Mouse (Mus musculus) mouse trophoblast stem cell (cell line): ENCODE measurements around the gene Prdm4.

Source experiments
- in situ Hi-C, 2 experiments: fragments of 300-500 bp; cut with MseI, MboI; formaldehyde crosslinking; loops; 2 replicates in 1 of 2; 3 replicates in 1 of 2; pipeline ENCODE4 v1.15.1; 2025

Prdm4 gene

DNA sequence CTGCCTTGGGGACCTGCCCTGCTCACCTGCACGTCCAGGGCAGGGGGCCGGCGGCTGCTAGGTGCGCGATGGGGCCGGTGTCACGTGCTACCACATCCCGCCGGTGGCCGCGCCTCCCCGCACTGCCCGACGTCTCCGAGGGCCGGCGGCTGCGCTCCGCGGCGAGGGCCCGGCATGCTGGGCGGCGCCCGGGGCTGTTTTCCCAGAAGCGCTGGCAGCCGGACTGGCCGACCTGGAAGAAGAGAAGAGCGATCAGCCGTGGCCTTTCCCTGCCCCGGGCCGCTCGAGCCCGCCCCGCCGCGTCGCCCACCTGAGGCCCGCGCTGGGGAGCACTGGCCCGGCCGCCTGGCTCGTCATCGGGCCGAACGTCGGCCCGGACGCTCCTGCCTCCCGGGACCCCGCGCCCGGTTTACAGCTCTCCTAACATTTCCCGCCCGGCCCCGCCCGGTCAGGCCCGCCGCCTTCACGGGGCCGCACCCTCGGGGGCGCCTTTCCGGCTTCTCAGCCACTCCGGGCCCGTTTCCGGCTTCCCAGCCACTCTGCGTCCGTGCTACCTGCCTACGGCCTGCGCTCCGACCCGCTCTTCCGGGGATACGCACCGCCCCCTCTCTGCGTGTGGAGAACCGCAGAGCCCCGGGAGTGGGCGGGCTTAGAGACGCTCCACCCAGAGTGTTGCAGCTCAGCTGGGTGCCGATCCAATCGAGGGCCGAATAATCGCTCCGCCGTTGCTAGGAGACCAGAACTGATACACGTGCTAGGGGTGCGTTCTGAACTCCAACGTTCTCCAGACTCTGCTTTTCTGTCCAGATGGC lies at the start of gene Prdm4:
Prdm4 (minus strand) TSS at position 645 of the 812 bp plus-strand sequence.
- in situ Hi-C loops = no loop called here

DNA sequence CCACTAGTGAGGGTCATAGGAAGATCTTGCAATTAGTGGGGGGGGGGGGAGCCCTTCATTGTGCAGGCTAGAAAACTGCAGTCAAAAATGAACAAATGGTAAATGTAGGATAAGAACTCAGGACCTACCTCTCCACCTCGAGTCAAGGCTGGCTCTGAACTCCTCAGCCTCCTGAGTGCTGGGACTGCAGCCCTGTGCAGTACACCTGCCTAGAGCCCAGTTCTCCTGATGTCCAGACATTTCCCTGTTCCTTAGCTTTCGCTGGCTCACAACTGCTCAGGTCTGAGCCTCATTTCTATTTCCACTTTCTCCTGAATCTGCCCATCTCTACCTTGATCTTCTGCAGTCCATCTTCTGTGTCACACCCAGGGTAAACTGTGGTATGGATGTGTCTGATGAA lies 49.5 kb upstream of the Prdm4 start:
- in situ Hi-C loops = loop anchor here (10.0 to 25.0 kb wide), 2 partner anchors 328 to 496 kb away; no protein-coding TSS in a partner anchor

DNA sequence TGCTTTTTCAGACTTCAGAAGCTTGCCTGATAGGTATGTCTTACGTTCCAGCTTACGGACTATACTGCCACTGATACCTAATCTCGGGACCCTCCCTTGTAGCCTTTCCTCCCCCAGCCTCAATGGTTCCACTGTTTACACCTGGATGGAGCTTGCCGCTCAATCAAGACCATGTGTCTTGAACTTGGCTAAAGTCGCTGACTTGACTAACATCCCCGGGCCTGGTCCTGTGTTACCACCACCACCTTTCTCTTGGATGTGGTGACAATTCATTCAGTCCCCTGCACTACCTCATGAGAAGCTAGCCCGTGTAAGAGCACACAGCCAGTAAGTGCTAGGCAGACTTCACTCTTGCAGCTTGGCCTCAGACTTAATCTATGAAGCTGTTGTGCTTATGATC lies 47.4 kb upstream of the Prdm4 start:
- in situ Hi-C loops = loop anchor here (10.0 to 25.0 kb wide), 2 partner anchors 330 to 498 kb away; no protein-coding TSS in a partner anchor

DNA sequence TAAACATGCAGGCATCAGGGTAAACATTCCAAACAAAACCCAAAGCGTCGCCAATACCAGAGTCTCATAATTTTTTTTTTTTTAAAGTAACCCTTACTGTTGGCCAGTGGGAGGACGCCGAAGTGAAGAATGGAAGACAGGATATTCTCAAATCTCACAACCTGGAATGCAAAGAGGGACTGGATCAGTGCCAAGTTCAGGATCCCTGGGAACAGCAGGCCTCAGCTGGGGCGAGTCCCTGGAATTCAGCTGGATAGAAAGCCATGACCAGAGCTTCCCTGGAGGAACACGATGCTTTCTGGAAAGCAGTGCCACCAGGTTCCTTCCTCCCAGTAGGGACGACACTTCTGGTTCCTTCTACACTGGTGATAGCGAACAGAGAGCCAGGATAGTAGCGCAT lies 46.0 kb upstream of the Prdm4 start:
- in situ Hi-C loops = loop anchor here (10.0 to 25.0 kb wide), 2 partner anchors 332 to 499 kb away; no protein-coding TSS in a partner anchor

DNA sequence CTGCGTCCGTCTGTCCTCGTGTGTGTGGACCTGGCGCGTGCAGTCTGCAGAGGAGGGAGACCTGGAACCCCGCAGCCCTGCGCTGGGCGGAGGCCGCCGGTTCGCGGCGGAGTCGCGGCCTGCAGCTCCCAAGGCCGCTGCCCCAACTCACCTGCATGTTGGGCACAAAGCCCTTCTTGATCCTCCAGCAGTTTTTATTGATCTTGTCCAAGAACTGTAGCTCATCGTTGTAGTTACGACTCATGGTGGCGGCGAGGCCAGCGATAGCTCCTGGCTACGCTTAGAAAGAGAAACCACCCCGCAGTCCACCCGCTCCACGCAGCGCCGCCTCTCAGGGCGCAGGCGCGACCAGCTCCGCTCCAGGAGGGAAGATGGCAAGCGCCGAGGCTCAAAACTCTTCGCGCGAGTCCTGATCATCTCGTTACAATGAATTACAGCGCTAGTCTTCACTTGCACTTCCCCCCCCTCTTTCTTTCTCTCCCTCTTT lies 40.6 kb upstream of the Prdm4 start, which contains the start of gene Rtcb:
Rtcb (minus strand) TSS at position 360 of the 487 bp plus-strand sequence.
- in situ Hi-C loops = loop anchor here in 1 of 2 experiments (25.0 kb wide), 1 partner anchor 505 kb away; no protein-coding TSS in a partner anchor

DNA sequence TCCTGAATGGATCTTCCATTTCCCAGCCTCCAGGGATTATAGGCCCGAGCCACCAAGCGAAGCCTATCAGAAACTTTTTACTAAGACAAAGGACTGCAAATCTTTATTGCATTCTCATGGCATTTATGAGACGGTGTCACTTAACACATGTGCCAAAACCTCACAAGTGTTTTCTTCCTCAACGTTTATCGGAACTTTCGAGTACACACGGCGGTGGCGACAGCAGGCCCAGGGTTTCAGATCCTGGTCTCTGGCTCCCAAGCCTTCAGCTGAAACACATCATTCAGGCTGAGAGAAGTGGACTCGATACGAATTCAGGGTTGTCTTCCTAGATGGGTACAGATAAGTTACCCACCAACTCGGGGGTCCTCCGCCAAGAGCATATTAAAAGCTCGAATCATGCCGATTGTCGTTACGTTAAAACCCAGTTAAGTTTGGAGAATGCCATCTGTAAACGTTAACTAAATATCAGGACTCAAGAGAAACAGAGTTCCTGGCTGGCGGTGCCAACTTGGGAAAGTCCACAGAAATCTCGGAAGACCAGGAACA lies 40.0 kb upstream of the Prdm4 start:
- in situ Hi-C loops = loop anchor here in 1 of 2 experiments (25.0 kb wide), 1 partner anchor 505 kb away; no protein-coding TSS in a partner anchor

DNA sequence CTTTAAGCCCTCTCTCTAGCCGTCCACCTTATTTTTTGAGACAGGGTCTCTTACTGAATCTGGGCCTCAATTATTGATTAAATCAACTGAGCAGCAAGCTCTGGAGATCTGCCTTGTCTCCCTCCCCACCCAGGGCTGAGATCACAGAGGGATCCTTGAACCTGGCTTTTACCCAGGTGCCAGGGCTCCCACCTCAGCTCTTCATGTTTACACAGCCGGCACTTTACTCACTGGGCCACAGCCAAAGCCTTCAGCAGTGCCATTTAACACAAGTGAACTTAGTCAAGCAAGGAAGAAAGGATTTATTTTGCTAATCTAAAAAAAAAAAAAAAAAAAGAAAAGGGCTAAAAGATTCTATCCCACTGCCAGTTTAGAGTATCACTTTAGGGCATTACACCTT lies 37.5 kb upstream of the Prdm4 start:
- in situ Hi-C loops = loop anchor here in 1 of 2 experiments (25.0 kb wide), 1 partner anchor 508 kb away; no protein-coding TSS in a partner anchor

DNA sequence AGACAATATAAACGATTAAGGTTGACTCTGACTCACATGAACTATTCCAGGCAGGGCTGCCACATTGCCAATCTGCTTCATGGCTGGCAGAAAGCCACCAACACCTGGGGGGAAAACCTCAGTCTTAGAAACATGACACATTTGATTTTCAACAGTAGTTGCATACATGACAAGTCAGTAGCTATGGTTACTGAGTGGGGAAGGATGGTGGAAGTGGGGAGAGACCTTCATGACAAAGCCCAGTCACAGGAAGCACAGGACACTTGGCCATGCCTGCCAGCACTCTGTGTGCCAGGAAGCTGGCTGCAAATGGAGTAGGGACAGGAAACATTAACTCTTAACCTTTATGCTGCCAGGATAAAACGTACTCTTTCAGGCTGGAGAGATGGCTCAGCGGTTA lies 36.5 kb upstream of the Prdm4 start:
- in situ Hi-C loops = loop anchor here in 1 of 2 experiments (25.0 kb wide), 1 partner anchor 509 kb away; no protein-coding TSS in a partner anchor

DNA sequence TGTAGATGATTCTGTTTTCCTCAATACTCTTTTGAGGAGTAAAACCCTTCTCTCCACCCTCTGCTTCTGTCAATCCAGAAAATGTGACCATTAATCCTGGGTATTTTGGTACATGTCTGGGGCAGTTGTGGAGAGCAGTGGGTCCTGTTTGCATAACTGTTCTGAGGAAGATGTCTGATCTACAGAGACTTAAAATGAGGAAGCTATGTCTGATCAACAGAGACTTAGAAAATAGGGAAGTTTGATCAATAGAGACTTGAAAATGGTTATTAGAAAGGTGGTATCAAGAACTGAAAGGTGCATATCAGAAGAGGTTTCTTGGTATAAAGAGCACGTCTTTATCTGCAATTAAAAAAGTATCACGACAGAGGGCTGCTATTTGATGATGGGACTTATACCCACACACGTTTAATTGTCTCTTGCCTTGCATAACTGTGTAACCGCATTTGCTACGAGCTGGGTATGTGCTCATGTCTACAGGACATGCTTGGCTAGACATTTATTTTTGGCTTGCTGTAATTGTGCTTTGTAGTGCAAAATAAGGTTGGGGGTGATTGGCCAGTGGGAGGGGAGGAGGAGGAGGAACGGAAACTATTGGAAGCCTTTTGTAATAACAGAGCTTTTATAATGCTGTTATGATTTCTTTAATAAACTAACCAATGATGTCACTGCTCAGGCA lies 35.0 kb upstream of the Prdm4 start:
- in situ Hi-C loops = loop anchor here in 1 of 2 experiments (25.0 kb wide), 1 partner anchor 510 kb away; no protein-coding TSS in a partner anchor

DNA sequence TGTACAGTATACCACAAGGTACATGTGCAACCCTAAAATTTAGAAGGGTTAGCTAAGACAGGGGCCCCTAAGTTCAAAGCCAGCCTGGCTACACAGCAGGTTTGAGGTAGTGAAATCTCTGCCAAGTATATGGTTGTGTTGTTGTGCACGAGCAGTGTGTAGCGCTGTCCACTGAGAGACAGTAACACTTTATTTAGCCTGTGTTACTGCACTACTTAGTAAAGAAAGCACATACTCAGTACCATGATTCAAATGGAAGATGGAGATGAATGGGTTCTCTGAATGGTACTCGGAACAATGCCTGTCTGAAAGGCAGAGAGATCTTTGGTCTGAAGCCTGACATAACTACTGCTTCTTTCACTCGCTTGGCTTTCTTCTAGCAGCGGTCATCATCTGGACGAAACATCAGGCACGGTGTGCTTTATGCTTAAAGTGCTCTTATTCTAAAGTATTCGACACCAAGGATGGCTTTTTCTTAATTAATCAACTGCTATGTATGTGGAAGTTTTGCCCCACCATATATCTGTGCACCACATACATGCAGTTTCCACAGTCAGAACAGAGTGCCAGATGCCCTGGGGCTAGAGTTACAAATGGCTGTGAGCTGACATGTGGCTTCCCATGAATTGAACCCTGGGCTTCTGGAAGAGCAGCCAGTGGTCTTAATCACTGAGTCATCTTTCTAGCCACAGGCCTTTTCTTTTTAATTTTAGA lies 31.7 kb upstream of the Prdm4 start:
- in situ Hi-C loops = no loop called here

DNA sequence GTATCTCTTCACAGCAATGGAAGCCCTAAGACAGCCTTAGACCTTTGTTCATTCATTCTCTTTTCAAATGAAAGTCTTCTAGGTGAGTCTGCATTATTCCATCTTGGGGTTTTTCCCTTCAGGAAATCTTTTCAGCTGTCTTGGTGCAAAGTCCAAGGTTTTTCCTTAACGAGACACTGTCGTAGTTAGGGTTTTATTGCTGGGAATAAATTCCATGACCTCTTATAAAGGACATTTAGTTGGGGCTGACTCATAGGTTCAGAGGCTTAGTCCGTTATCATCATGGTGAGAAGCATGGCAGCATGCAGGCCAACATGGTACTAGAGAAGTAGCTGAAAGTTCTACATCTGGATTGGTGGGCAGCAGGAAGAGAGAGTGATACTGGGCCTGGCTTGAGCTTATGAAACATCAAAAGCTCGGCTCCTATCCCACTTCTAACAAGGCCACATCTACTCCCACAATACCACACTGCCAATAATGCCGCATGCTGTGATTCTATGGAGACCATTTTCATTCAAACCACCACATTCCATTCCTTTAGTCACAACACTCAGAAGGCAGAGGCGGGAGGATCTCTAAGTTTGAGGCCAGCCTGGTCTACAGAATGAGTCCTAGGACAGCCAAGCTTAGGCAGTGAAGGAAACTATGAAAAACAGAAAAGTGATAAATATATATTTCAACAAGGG lies 19.5 kb upstream of the Prdm4 start:
- in situ Hi-C loops = no loop called here

DNA sequence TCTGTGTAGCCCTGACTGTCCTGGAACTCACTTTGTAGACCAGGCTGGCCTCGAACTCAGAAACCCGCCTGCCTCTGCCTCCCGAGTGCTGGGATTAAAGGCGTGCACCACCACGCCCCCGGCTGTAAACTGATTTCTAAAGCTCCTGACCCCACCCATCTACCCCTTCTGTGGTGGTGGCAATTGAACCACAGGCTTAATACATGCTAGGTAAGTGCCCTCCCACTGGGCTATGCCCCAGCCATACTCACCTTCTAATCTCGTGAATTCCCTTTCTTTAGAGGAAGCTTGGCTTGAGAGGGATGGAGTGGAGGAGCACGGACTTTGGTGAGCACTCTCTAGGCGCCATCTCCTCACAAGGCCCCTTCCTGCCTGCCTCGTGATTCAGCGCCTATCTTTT lies 13.0 kb upstream of the Prdm4 start:
- in situ Hi-C loops = no loop called here

DNA sequence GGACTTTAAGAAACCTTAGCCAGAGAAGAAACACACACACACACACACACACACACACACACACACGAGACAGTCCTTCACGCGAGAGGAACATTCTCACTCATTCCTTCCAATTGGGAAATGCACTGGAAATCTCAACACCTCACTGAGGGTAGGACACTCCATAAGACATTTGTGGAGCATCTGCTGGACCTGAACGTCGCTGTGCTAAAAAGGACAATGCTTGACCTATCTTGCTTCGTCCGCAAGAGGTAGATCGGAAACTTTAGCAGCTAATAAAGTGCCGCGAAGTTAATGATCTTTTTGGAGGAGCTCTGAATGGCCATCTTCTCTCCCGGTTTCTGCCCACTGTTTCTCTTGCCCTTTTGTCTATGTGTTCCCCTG lies 12.3 kb upstream of the Prdm4 start:
- in situ Hi-C loops = no loop called here

DNA sequence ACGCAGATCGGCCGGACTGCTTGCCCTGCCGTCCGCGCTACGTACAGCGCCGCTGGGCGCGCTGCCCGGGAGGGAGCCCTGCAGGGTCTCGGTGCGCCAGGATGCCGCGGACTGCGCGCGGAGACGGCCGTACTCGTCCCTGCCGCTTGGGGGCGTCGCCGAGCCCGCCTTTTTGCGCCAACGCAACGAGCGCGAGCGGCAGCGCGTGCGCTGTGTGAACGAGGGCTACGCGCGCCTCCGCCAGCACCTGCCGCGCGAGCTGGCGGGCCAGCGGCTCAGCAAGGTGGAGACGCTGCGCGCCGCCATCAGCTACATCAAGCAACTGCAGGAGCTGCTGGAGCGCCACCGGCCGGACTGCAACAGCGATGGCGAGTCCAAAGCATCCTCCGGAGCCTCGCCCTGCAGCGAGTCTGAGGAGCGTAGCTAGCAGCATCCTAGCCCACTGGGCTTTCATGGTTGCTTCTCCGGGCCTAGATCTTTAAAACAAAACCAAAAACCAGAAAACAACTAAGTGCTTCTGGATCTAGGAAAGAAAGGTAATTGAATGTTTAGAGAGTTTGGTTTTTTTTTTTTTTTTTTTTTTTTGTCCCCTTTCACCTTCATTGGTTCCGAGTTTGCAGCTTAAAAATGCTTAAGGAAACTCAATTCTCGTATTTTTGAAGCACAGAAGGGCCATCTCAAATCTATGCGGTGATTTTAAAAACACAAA lies 11.7 kb upstream of the Prdm4 start:
- in situ Hi-C loops = no loop called here

DNA sequence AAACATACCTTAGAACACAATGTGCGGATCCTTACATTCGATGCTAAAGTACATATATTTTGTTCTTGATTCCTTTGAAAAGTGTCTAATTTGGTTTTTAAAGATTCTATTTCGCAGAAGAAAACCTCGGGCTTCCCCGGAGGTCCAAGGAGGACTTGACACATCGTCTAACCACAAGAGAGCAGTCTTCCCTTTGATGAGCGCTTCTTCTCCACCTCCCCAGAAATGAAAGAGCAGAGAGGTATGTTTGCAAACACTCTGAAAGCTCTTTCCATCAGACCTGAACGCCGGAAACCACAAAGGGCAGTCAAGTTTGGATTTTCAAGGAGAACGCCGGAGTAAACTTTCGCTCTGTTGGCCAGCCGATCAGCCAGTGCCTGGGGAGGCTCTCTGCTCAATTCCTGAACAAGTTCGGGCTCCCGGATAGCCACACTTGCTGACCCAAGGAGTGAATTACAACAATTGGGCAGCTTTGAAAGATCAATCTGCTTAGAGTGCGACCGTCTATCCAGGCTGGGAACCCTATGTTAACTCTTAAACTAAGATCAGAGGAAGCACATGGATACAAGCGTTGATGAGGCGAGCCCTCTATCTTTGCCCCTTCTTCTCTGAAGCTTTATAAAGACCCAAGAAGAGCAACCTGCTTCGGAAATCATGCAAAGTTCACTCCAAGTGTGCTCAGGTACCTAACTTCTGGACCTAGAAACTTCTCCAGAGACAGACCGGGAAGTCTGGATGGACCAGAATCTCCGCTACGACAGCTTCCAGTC lies 10.9 kb upstream of the Prdm4 start, which contains the start of gene Ascl4:
Ascl4 (plus strand) TSS at position 6 of the 770 bp plus-strand sequence.
- in situ Hi-C loops = no loop called here

DNA sequence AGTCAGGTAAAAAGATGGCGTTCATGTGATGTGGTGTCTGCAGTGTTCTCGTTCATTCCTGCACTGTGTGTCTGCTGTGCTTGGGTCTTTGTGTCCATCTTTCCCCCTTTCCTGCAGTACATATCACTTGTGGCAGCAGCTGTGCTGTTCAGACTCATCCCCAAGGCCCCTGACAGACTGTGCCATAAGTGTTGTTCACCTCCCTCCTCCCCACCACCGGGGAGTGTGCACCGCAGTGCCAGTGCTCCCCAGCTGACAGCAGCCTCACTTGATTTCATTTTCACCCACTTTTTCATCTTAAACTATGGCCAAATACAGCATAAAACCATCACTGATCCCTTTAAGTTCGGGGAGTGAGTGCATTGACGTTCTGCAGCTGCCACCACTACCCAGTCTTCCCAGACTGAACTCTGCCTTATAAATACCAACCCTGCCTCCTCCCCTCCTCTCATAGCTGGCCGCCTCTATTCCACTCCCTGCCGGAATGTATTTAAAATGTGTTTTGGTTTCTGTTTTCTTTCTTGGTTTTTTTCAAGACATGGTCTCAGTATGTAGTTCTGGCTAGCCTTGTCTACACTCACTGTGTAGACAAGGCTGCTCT lies 37.0 kb downstream of the Prdm4 start:
- in situ Hi-C loops = no loop called here

DNA sequence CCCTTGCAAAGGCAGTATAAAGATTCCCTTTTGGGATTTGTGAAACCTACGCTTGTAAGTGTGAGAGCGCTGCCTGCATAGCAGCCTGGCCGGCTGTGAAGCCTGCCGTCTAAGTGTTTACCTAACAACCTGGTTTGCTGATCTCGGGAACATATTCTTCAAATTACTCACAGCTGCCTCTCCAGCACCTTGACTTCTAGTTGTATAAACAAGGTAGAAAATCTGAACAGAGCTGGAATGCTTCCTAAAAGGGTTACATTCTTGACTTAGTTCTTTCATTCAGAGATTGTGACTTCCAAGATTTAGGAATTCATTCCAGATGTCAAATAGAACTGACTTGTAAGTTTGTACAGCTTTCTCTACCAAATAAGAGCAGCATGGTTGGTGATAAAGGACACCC lies 41.1 kb downstream of the Prdm4 start:
- in situ Hi-C loops = no loop called here

DNA sequence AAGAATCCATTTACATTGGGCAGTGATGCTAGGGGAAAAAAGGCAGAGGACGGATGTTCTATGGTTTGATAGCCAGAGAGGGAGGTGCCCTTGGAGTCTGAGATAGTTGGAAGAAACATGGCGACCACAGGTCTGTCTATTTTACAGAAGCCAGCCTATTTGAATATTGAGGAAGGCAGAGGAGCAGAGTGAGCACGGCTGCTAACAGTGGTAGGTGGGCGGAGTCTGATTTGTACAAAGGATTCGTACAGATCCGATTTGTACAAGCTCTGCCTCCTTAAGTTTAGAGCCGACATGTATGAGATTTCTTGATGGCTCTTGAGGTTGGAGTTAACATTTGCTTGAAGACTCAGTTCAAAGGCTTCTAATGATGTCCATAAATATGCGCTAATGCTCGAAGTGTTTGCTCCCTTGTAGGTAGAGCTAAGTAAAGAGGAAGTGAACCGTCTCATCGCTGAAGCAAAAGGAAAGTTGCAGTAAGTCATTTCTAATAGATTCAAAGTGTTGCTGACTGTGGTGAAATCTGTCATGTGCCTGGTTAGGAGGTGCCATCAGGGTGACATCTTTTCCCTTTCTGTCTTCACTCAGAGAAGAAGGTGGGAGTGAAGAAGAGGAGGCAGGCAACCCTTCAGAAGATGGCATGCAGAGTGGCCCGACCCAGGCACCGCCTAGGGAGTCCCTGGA lies 42.9 kb downstream of the Prdm4 start:
- in situ Hi-C loops = no loop called here
